Mouse (Mus musculus) CH12.LX (cell line): ENCODE results near the gene Mtfr2.

Experiments
- CHD2 ChIP-seq: IDR thresholded peaks from 2 replicates; pipeline ENCODE4 v1.6.1; 2011; ENCODE audit warnings: low read length, improper control_type of control experiment
- CTCF ChIP-seq, 2 experiments: IDR thresholded peaks in 1 of 2; conservative IDR thresholded peaks in 1 of 2; 2 replicates each; pipeline ENCODE4 v1.5.1; 2011 to 2012; ENCODE audit warnings: low read depth in 2 of 2, low read length in 2 of 2, improper control_type of control experiment in 1 of 2, inconsistent platforms in 1 of 2, mild to moderate bottlenecking in 1 of 2, moderate library complexity in 1 of 2
- E2F4 ChIP-seq: IDR thresholded peaks from 2 replicates; pipeline ENCODE4 v1.6.1; 2011; ENCODE audit warnings: low read depth, low read length, improper control_type of control experiment; ENCODE audit not compliant: insufficient replicate concordance
- EP300 ChIP-seq: IDR thresholded peaks from 2 replicates; pipeline ENCODE4 v1.6.1; 2011; ENCODE audit warnings: low read length, improper control_type of control experiment
- POLR2A ChIP-seq: IDR thresholded peaks from 2 replicates; pipeline ENCODE4 v1.6.1; 2011; ENCODE audit warnings: low read depth, mild to moderate bottlenecking, improper control_type of control experiment, low read length
- RCOR1 ChIP-seq: conservative IDR thresholded peaks from 2 replicates; pipeline ENCODE4 v1.6.1; 2012; ENCODE audit warnings: low read depth, mild to moderate bottlenecking, inconsistent platforms, low read length, improper control_type of control experiment
- USF1 ChIP-seq: IDR thresholded peaks from 2 replicates; pipeline ENCODE4 v1.6.1; 2014; ENCODE audit warnings: low read depth, mild to moderate bottlenecking, inconsistent platforms, low read length, improper control_type of control experiment

- TF ChIP-seq POLR2A (no peak), RCOR1 (no peak), USF1 (no peak), CHD2 (no peak), EP300 (no peak), CTCF (conservative IDR thresholded peaks at IDR 0.05 in 1 of 2, IDR thresholded peaks at IDR 0.05 in 1 of 2; ENCODE audit: low read depth in 2 of 2, low read length in 2 of 2) (no peak), E2F4 (no peak)
These were observed 15.0 kb downstream of the Mtfr2 start for GRCm38 (mm10) chr10:20362450-20363118.
